Mouse (Mus musculus) cerebellum, adult 11 months (tissue): ENCODE results near the gene Me3.

Source experiments
- DNase-seq: peaks from one replicate; pipeline ENCODE4 v3.0.0; 2022

Gene Me3

GRCm38 (mm10) chr7:89749183-89749582 lies 117.0 kb downstream of the Me3 start:
- DNase-seq = no peak

- no peak for DNase-seq
Observed at GRCm38 (mm10) chr7:89766678-89767508, 134.7 kb downstream of the Me3 start.

GRCm38 (mm10) chr7:89769106-89769896 lies 137.1 kb downstream of the Me3 start:
- DNase-seq = no peak

- peak; percentile 34 for DNase-seq
Observed at GRCm38 (mm10) chr7:89770021-89770420, 137.8 kb downstream of the Me3 start.

GRCm38 (mm10) chr7:89772906-89773305 lies 140.7 kb downstream of the Me3 start:
- no peak for DNase-seq

- no peak for DNase-seq
Observed at GRCm38 (mm10) chr7:89773352-89773921, 141.2 kb downstream of the Me3 start.

GRCm38 (mm10) chr7:89773926-89774325 lies 141.7 kb downstream of the Me3 start:
- no peak for DNase-seq

- DNase-seq = no peak
Observed at GRCm38 (mm10) chr7:89775848-89776247, 143.7 kb downstream of the Me3 start.

- no peak for DNase-seq
Observed at GRCm38 (mm10) chr7:89781391-89781790, 149.2 kb downstream of the Me3 start.

GRCm38 (mm10) chr7:89787735-89788134 lies 155.5 kb downstream of the Me3 start:
- no peak for DNase-seq

- DNase-seq = no peak
Observed at GRCm38 (mm10) chr7:89792576-89792975, 160.4 kb downstream of the Me3 start.

GRCm38 (mm10) chr7:89795366-89795765 lies 163.2 kb downstream of the Me3 start:
- no peak for DNase-seq

- peak; percentile 63 for DNase-seq
Observed at GRCm38 (mm10) chr7:89796351-89796801, 164.2 kb downstream of the Me3 start.

- no peak for DNase-seq
Observed at GRCm38 (mm10) chr7:89798358-89799020, 166.3 kb downstream of the Me3 start.

GRCm38 (mm10) chr7:89802447-89802846 lies 170.3 kb downstream of the Me3 start:
- no peak for DNase-seq

- DNase-seq = no peak
Observed at GRCm38 (mm10) chr7:89803966-89804365, 171.8 kb downstream of the Me3 start.

GRCm38 (mm10) chr7:89809400-89809799 lies 177.2 kb downstream of the Me3 start:
- no peak for DNase-seq

- no peak for DNase-seq
Observed at GRCm38 (mm10) chr7:89828436-89829065, 196.4 kb downstream of the Me3 start.

- no peak for DNase-seq
Observed at GRCm38 (mm10) chr7:89829201-89829600, 197.0 kb downstream of the Me3 start.

- no peak for DNase-seq
Observed at GRCm38 (mm10) chr7:89833521-89833920, 201.3 kb downstream of the Me3 start.

GRCm38 (mm10) chr7:89835566-89835965 lies 203.4 kb downstream of the Me3 start:
- peak; percentile 26 for DNase-seq

- no peak for DNase-seq
Observed at GRCm38 (mm10) chr7:89836676-89837075, 204.5 kb downstream of the Me3 start.

- no peak for DNase-seq
Observed at GRCm38 (mm10) chr7:89837841-89838240, 205.6 kb downstream of the Me3 start.
